Mouse (Mus musculus) brown adipose tissue, adult 24 weeks (tissue): Measurements from ENCODE around the gene Psmc4. TPM values are rescaled to one million over a fixed set of nuclear protein-coding genes. Genes with fewer than 3 reads are reported as not detected.

Source experiments
- H3K27ac ChIP-seq: fragments of 200-500 bp; replicated peaks from 2 replicates; pipeline ENCODE4 v1.5.1; 2012; ENCODE audit warnings: low read depth, mild to moderate bottlenecking, low read length
- H3K4me1 ChIP-seq: fragments of 200-500 bp; 2 replicates; pipeline ENCODE4 v1.6.1; 2012; ENCODE audit warnings: low read length, mixed read lengths; ENCODE audit not compliant: control insufficient read depth, insufficient read depth, insufficient read length
- H3K4me3 ChIP-seq: fragments of 200-500 bp; 2 replicates; pipeline ENCODE4 v1.5.1; 2012; ENCODE audit warnings: low read depth, mild to moderate bottlenecking, low read length, moderate library complexity; ENCODE audit not compliant: insufficient read depth
- polyA plus RNA-seq: library from polyadenylated mRNA; stranded (reverse); fragments of >200 nt; gene quantifications from 2 replicates; pipeline ENCODE4 v1.2.4, GENCODE M21; 2012; ENCODE audit not compliant: missing spikeins, insufficient read depth, insufficient read length

The Psmc4 gene
- polyA plus RNA-seq = 114 and 122 TPM in 2 replicates

GRCm38 (mm10) chr7:28049476-28050409, at the start of gene Psmc4:
Gene Psmc4, minus strand, starts transcription at chr7:28050101.
- peak within 1 kb of the TSS; percentile 73 for H3K27ac ChIP-seq
- 0 out of 2 replicates have a peak, but pooled peaks cover 4% of the 10 kb centered on the region for H3K4me1 ChIP-seq
- H3K4me3 ChIP-seq = peak within 1 kb of the TSS; percentile 85

GRCm38 (mm10) chr7:28099101-28099500, 49.2 kb upstream of the Psmc4 start:
- H3K4me1 ChIP-seq = no peaks in the 10 kb centered on the region
- no peak overlapping the region for H3K4me3 ChIP-seq
- no peak overlapping the region for H3K27ac ChIP-seq

GRCm38 (mm10) chr7:28093541-28093940, 43.6 kb upstream of the Psmc4 start:
- Histone ChIP-seq H3K27ac (no peak overlapping the region), H3K4me1 (no peaks in the 10 kb centered on the region), H3K4me3 (no peak overlapping the region)

- no peak overlapping the region for H3K27ac ChIP-seq
- H3K4me1 ChIP-seq = no peaks in the 10 kb centered on the region
- no peak overlapping the region for H3K4me3 ChIP-seq
These were observed 36.3 kb upstream of the Psmc4 start for GRCm38 (mm10) chr7:28086236-28086635.

- H3K4me3 ChIP-seq = no peak overlapping the region
- H3K4me1 ChIP-seq = no peaks in the 10 kb centered on the region
- no peak overlapping the region for H3K27ac ChIP-seq
These were observed 34.3 kb upstream of the Psmc4 start for GRCm38 (mm10) chr7:28084215-28084614.

DNA sequence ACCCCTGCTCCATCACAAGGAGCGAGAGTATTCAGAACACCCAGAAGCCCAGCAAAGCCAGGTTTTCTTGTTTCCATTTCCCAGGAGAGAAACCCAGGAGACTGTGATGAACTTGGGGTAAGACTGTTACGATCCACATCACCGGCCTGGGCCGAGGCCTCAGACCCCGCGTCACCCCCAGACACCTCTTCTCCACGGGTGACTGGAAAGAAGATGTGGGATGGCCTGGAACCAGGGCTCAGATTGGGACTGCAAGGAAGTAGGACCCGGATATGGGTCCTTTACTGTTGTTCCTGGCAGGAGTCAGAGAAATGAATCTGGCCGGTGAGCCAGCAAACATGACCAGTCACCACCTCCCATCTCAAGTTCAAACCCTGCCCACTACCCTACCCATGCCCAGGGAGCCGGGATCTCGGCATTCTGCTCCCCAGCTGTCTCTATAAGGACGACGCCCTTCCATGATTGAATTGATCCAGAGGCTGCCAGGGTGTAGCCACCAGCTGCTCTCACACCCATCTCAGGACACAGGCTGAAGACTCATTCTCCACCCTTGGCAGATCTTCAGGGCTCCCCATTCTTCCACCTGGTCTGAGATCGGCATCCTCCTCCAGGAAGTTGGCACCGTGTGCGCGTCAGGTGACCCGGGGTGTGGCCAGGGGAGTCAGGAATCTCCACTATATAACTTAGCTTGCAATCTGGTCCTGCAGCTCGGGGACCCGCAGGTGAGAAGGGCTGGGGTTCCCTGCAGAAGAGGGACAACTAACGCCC, 20.8 kb upstream of the Psmc4 start, which contains the start of gene Fcgbp:
Fcgbp (plus strand) TSS at position 706 of the 768 bp plus-strand sequence.
- Histone ChIP-seq H3K27ac (no peak within 1 kb of the TSS), H3K4me1 (no peaks in the 10 kb centered on the region), H3K4me3 (no peak within 1 kb of the TSS)

GRCm38 (mm10) chr7:28069546-28070172, 19.8 kb upstream of the Psmc4 start:
- Histone ChIP-seq H3K27ac (no peak overlapping the region), H3K4me1 (no peaks in the 10 kb centered on the region), H3K4me3 (no peak overlapping the region)

- Histone ChIP-seq H3K27ac (no peak overlapping the region), H3K4me1 (no peaks in the 10 kb centered on the region), H3K4me3 (no peak overlapping the region)
These were observed 18.8 kb upstream of the Psmc4 start for GRCm38 (mm10) chr7:28068661-28069060.

DNA sequence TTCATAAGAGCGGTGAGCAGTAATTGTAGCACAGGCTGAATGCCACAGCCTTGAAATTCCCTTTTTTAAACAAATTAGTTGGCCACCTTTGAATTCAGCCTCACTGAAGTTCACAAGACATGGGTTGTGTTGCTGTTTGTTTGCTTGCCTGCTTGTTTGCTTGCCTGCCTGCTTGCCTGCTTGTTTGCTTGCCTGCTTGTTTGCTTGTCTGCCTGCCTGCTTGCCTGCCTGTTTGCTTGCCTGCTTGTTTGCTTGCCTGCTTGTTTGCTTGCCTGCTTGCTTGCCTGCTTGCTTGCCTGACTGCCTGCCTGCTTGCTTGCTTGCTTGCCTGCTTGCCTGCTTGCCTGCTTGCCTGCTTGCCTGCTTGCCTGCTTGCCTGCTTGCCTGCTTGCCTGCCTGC, 10.1 kb upstream of the Psmc4 start:
- no peak overlapping the region for H3K4me3 ChIP-seq
- no peak overlapping the region for H3K27ac ChIP-seq
- H3K4me1 ChIP-seq = no peaks in the 10 kb centered on the region

DNA sequence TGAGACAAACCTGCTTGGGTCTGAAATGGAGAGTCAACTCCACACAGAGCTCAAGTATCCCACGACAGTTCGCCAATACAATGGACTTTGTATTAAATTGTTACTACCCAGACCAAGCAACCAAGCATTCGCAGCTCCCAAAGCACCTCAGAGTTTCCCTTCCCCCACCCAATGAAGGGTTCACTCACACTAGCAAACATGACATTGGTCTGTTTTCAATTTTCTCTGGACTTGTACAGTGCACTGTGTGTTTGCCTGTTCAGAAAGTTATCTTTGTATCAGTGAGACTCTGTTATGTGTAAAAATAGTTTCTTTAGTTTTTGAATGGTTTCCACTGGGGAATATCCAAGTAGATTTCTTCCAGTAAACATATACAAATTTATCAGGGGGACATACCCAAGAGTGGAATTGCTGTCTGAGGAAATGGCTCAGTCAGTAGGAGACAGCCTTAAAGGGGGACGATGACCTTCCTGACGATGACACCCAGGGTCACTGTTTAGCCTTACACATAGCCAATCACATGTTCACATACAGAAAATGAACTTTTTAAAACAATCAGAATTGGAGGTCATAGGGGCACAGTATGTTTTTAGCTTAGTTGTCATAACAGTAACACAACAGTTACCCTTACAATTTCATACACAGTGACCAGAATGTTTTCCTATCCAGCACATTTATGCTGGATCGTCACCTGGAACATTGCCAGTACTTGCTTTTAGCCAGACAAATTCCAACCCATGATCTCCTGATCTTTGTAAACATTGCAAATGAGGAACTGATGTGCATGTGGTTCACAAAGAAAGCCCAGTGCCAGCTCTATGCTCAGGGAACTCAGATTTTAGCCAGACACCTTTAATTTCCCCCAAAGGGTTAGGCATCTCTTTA, 3.4 kb upstream of the Psmc4 start:
- no peak overlapping the region for H3K4me3 ChIP-seq
- H3K4me1 ChIP-seq = 0 out of 2 replicates have a peak, but pooled peaks cover 3% of the 10 kb centered on the region
- no peak overlapping the region for H3K27ac ChIP-seq

DNA sequence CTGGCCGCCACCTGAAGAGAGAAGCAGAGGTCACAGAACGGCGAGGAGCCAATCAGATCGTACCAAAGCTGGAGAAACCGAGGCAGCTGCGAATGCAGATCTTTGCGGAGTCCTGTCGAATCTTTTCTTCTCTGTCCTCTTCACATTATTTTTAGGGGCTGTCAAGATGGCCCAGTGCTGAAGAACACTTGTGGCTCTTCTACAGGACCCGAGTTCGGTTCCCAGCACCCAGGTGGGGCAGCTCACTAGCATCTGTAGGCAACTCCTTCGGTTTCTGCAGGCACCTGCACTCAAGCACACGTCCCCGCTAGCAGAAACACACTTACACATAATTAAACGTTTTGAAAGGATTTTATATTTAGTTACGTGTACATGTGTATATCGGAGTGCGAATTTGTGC, 683 bp upstream of the Psmc4 start:
- Histone ChIP-seq H3K4me1 (0 out of 2 replicates have a peak, but pooled peaks cover 3% of the 10 kb centered on the region), H3K4me3 (no peak overlapping the region), H3K27ac (no peak overlapping the region)

DNA sequence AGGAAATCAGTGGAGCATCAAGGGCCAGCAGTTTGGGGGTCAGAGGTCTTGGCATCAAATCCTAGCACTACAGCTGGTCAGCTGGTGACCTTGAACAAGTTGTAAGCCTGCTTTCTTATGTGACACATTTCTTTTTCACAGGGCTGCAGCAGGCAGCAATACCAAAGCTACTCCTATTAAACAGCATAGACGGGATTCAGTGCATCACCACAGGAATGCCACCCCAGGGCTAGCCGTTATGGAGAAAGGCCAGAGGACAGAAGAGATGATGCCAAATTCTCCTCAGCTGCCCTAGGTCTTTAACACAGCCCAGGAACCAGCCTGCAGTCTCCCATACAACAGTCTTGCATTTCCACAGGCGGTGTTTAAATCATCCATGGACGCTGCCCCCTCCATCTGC, 5.4 kb downstream of the Psmc4 start:
- Histone ChIP-seq H3K27ac (peak overlapping the region; percentile 29; the same call in 1 of the 2 replicates), H3K4me3 (no peak overlapping the region), H3K4me1 (peaks cover 10% of the 10 kb centered on the region; the same call in 1 of the 2 replicates)

- Histone ChIP-seq H3K27ac (no peak overlapping the region), H3K4me1 (no peaks in the 10 kb centered on the region), H3K4me3 (peak overlapping the region; percentile 88)
These were observed 35.5 kb downstream of the Psmc4 start for GRCm38 (mm10) chr7:28014445-28014810.
